Mouse (Mus musculus) right cerebral cortex, postnatal 14 days (tissue): Measurements from ENCODE around the gene Os9.
A peak's percentile ranks its signal among the peaks of the same experiment; 100 is the strongest.
"Not testable (repeated sequence)": the region's sequence is repeated elsewhere in the genome, so short reads cannot be mapped to it uniquely, and the experiment has no call there.

Experiments used
- DNase-seq: peaks from one replicate; pipeline ENCODE4 v3.0.0; 2022

Gene Os9

GRCm38 (mm10) chr10:127078677-127079575, 42.0 kb downstream of the Os9 start:
- peak; percentile 68 for DNase-seq

GRCm38 (mm10) chr10:127078001-127078676, 42.8 kb downstream of the Os9 start:
- DNase-seq = peak; percentile 33

- peak; percentile 58 for DNase-seq
Observed at GRCm38 (mm10) chr10:127077515-127077914, 43.4 kb downstream of the Os9 start.

GRCm38 (mm10) chr10:127076082-127076481, 44.8 kb downstream of the Os9 start:
- DNase-seq = no peak

GRCm38 (mm10) chr10:127075651-127076050, 45.3 kb downstream of the Os9 start:
- no peak for DNase-seq

GRCm38 (mm10) chr10:127075080-127075479, 45.9 kb downstream of the Os9 start, which contains the start of gene Agap2:
Gene Agap2, plus strand, starts transcription at chr10:127075284.
- no peak for DNase-seq

- no peak for DNase-seq
Observed at GRCm38 (mm10) chr10:127073981-127074380, 47.0 kb downstream of the Os9 start.

- DNase-seq = not testable (repeated sequence)
Observed at GRCm38 (mm10) chr10:127072969-127073368, 48.0 kb downstream of the Os9 start.

- DNase-seq = not testable (repeated sequence)
Observed at GRCm38 (mm10) chr10:127072270-127072669, 48.7 kb downstream of the Os9 start.

GRCm38 (mm10) chr10:127071203-127071602, 49.7 kb downstream of the Os9 start:
- no peak for DNase-seq

GRCm38 (mm10) chr10:127070190-127071121, 50.5 kb downstream of the Os9 start, which contains the start of gene Tspan31:
Gene Tspan31, minus strand, starts transcription at chr10:127070264.
- DNase-seq = peak; percentile 79

GRCm38 (mm10) chr10:127069281-127070189, 51.4 kb downstream of the Os9 start:
- DNase-seq = no peak

- DNase-seq = no peak
Observed at GRCm38 (mm10) chr10:127068360-127069038, 52.4 kb downstream of the Os9 start.

- DNase-seq = no peak
Observed at GRCm38 (mm10) chr10:127066519-127067018, 54.4 kb downstream of the Os9 start.

GRCm38 (mm10) chr10:127065981-127066380, 55.0 kb downstream of the Os9 start:
- DNase-seq = no peak

GRCm38 (mm10) chr10:127063913-127064870, 56.7 kb downstream of the Os9 start:
- no peak for DNase-seq

- DNase-seq = peak; percentile 99
Observed at GRCm38 (mm10) chr10:127063239-127063872, 57.6 kb downstream of the Os9 start, which contains the start of gene Cdk4. Gene Cdk4, plus strand, starts transcription at chr10:127063534.

- DNase-seq = no peak
Observed at GRCm38 (mm10) chr10:127062503-127062902, 58.4 kb downstream of the Os9 start.

- not testable (repeated sequence) for DNase-seq
Observed at GRCm38 (mm10) chr10:127062101-127062500, 58.8 kb downstream of the Os9 start.
